Mouse (Mus musculus): ENCODE measurements around the gene Uroc1. TPM values are rescaled to one million over a fixed set of nuclear protein-coding genes. Genes with fewer than 3 reads are reported as not detected.

Gene Uroc1
- polyA plus RNA-seq, 1 experiment: not detected

GRCm38 (mm10) chr6:90348500-90348899, 15.4 kb downstream of the Uroc1 start:
- DNase-seq (ENCODE audit: extremely low spot score in 1 of 2, low spot score in 1 of 2): no peak

DNA sequence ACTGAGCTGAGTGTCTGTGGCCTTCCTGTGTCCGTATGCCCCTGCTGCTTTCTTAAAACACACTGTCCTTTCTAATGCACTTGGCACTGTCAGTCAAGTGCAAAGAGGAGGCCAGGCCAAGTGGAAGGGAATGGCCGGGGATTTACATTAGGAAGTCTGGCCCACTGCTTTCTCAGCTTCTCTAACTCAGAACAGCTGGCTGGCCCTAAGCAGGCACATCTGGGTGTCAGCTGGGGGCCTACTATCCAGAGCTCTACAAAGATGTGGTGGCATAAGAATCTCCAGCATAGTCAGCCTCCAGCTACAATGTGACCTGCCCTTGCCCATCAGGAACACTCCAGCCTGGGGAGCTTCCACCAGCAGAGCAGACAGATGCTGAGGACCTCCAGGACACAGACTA, 16.9 kb downstream of the Uroc1 start:
- no peak for DNase-seq (ENCODE audit: extremely low spot score in 1 of 2, low spot score in 1 of 2)

DNA sequence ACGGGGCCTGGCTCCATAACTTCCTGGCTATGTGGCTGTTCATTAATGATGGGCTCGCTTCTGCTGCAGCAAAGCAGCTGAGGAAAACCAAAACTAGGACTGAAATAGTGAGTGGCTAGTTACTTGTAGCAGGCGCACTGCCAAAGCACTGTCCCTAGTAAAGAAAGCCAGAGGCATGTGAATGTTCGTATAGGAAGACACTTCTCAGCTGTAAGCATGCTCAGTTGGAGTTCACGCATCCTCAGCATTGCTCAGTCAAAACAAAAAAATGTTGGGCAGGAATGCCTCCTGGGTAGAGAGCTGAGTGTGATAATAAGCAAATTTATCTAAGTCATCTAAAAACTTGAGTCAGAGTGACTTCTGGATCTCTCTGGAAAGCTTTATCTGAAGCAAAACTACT, 25.1 kb downstream of the Uroc1 start:
- no peak for DNase-seq (ENCODE audit: extremely low spot score in 1 of 2, low spot score in 1 of 2)

DNA sequence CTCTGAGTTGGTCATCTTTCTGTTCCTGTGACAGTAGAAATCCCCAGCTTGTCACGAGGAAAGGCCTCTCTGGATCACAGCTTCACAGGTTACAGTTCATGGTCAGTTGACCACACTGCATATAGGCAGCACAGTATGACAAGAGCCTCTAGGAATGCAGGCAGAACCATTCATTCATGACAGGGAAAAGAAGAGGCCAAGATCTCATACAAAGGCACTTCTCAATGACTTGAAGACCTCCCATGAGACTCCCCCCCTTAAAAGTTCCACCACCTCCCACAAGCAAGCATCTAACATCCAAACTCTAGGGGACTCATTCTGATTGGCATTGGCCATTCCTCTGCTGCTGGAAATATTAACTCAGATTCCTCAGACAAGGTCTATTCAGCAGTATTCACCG, 26.4 kb downstream of the Uroc1 start:
- DNase-seq (ENCODE audit: extremely low spot score in 1 of 2, low spot score in 1 of 2): no peak

- no peak for DNase-seq (ENCODE audit: extremely low spot score in 1 of 2, low spot score in 1 of 2)
These were observed 27.1 kb downstream of the Uroc1 start for GRCm38 (mm10) chr6:90360024-90360781.

DNA sequence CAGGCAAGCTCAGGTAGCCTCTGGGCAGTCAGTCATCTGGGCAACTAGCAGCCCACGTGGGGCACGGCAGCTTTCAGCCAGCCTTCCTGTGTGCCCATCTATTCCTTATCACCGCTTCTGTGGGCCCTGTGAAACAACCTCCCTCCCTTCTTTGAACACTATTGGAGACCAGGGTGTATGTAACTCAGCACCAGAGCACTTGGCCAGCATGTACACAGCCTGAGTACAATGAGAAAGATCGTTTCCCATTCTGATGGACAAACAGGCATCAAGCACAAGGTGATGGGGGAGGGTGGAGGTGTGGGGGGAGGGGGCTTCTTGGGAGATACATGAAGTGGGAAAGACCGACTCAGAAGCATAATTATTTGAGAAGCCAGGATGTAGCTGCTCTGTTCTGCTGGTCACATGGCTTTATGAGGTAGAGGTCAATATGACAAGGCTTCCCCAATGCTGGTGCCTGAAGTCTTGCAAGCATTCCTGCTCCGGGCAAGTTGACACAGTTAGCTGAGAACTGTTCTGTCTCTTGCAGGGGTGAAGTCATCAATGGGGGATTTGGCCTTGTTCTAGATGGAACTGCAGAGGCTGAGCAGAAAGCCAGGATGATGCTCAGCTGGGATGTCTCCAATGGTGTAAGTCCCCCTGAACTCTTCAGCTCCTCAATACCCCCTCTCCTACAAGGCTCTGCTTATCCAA, 28.0 kb downstream of the Uroc1 start:
- no peak for DNase-seq (ENCODE audit: extremely low spot score in 1 of 2, low spot score in 1 of 2)

DNA sequence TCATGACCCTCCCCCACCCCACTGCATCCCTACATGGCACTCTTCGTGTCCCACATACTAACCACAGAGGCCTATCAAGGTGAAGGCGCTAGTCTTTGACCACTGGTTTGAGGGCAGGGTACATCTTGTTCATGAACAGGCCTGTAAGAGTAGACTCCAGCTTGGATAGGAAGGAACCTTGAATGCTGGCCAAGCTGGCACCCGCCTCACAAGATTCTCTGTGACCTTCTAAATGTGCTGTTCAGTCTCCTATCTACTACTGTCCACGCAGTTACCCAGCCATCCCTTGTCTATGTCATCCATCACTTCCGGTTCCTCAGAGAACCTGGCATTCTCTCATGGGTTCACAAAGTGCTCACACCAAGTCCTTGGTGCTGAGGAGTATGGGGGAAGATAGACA, 30.2 kb downstream of the Uroc1 start:
- DNase-seq (ENCODE audit: extremely low spot score in 1 of 2, low spot score in 1 of 2): no peak

DNA sequence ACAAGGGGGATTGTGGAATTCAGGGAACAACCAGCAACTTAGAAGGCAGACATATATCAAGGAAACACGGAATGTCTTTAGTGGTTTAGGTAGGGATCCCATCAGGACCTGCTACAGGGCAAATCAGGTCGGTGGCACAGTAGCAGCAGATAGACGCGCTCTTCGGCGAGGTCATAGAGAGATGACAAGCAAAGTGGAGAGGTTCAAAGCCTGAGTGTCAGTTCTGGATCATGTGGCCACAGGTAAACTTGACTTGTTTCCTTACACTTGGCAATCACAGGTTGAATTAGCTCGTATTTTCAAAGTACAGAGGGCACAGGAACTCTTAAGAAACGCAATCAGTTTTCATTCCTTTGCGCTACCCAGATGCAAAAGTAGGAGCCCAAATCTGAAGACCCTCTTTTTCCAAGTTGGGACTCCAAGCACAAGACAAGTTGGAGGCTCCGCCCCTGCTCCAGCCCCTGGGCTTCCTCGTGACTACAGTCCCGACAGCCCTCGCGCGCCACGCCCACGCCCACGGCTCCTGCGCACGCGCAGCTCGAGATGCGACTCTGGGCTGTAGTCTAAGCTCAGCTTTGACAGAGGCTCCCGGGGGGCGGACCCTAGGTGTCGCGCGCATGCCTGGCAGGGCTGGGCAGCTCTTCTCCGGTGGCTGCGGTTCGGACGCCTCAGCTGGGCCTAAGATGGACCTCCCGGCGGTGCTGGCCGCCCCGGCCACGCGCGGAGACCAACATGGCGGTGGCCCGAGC, 36.1 kb downstream of the Uroc1 start, which contains the start of gene Zxdc:
Gene Zxdc (plus strand): TSS at position 517 of the 749 bp plus-strand sequence.
- peak; percentile 98 to 100 for DNase-seq (ENCODE audit: extremely low spot score in 1 of 2, low spot score in 1 of 2)

GRCm38 (mm10) chr6:90369725-90370553, 36.9 kb downstream of the Uroc1 start:
- DNase-seq (ENCODE audit: extremely low spot score in 1 of 2, low spot score in 1 of 2): no peak

GRCm38 (mm10) chr6:90374647-90375046, 41.6 kb downstream of the Uroc1 start:
- DNase-seq (ENCODE audit: extremely low spot score in 1 of 2, low spot score in 1 of 2): no peak

DNA sequence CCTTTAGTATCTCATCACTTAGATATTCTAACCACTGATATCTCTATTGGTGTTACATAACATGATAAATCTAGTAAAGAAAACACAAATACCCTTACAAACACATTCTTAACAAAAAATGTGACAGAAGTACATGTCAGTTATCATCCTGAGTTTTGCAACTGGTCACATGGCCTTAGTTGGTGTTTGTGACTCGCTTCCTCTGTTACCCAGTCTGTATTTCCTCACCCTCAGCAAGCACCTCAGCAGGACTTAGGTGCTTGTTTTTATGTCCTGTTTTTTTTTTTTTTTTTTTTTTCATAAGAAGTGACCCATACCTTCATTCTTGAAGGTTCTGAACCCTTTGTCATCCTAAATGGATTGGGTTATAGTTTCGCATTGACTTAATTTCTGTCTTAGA, 44.6 kb downstream of the Uroc1 start:
- no peak for DNase-seq (ENCODE audit: extremely low spot score in 1 of 2, low spot score in 1 of 2)

DNA sequence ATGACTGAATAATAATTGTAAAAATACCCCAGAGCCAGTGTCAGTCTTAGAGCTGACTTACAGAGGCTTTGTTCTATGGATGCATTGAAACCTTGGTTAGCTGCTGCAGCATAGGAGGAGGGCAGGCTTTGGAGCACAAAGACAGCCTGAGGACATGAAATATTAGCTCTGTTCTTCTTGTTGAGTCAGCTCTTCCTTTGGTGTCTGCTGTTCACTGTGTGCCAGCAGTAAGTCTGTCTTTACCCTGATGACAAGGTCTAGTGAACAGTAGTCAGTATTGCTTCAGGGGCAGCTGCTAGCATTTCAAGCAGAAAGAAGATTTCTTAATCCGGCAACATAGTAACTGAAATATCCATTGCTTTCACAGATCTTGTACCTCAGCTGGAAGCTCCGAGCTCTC, 48.4 kb downstream of the Uroc1 start:
- DNase-seq (ENCODE audit: extremely low spot score in 1 of 2, low spot score in 1 of 2): no peak

DNA sequence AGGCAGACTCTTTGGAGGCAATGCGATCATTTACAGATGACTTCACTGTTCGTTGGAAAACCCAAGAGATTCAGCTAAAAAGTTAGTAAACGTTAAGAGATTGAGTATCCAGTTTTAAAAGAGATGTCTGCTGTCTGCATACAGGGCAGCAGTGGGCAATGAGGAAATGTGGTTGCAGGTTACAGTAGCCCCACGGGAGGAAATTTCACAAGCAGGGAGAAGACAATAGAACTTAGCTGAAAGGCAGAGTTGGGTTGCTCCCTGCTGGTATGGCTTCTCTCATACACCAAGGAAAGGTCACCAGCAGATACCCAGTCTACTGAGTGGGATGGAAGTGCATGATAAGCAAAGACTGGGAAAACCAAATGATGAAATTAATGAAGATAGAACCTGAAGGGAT, 57.5 kb downstream of the Uroc1 start:
- no peak for DNase-seq (ENCODE audit: extremely low spot score in 1 of 2, low spot score in 1 of 2)

GRCm38 (mm10) chr6:90393948-90394347, 60.9 kb downstream of the Uroc1 start:
- no peak for DNase-seq (ENCODE audit: extremely low spot score in 1 of 2, low spot score in 1 of 2)

- DNase-seq (ENCODE audit: extremely low spot score in 1 of 2, low spot score in 1 of 2): no peak
These were observed 62.7 kb downstream of the Uroc1 start for GRCm38 (mm10) chr6:90395751-90396150.

GRCm38 (mm10) chr6:90397291-90397690, 64.2 kb downstream of the Uroc1 start:
- DNase-seq (ENCODE audit: extremely low spot score in 1 of 2, low spot score in 1 of 2): no peak

GRCm38 (mm10) chr6:90408632-90409031, 75.5 kb downstream of the Uroc1 start:
- DNase-seq (ENCODE audit: extremely low spot score in 1 of 2, low spot score in 1 of 2): no peak

- DNase-seq (ENCODE audit: extremely low spot score in 1 of 2, low spot score in 1 of 2): no peak
These were observed 77.9 kb downstream of the Uroc1 start for GRCm38 (mm10) chr6:90410972-90411371.

- DNase-seq (ENCODE audit: extremely low spot score in 1 of 2, low spot score in 1 of 2): no peak
These were observed 78.8 kb downstream of the Uroc1 start for GRCm38 (mm10) chr6:90411926-90412325.
